Mouse (Mus musculus) lung, postnatal 4 days (tissue): Measurements from ENCODE around the gene Ccdc30.
A peak's percentile ranks its signal among the peaks of the same experiment; 100 is the strongest.
"Not testable (repeated sequence)": the region's sequence is repeated elsewhere in the genome, so short reads cannot be mapped to it uniquely, and the experiment has no call there.

Experiments
- DNase-seq, 2 experiments: peaks; one replicate each; pipeline ENCODE4 v3.0.0; 2021

Gene Ccdc30

DNA sequence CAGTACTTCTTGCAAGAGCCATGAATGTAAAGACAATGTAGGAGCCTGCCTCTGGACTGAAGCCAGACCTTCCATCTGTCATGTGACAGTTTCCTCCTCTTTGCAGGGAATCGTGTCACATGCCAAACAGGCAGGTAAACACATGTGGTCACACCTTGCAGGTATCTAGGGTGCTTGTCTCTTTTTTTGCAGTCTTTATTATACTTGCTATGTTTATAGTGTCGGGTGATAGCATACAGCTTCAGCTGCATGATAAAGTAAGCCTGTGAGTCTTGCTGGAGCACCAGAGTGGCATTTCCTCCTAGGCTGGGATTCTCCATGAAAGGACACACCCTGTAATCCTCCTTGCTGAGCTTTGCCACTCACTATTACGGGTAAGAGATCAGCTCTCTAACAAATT, 113.5 kb downstream of the Ccdc30 start:
- no peak for DNase-seq

DNA sequence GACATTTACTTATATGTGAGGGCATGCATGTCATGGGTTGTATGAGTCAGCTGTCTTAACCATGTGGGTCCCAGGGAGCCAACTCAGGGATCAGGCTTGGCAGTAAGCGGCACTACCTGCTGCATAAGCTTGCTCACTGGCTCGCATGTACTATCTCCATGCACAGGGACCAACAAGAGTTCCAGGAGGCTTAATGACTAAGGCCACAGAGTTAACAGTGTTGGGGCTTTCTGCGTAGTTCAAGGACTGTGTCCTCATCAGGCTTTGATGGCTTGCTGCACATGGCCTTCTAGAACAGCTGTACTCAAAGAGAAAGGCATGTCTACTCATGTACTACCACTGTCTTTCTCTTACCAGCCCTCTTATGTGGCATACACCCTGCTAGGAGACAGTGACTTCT, 114.6 kb downstream of the Ccdc30 start:
- no peak for DNase-seq

DNA sequence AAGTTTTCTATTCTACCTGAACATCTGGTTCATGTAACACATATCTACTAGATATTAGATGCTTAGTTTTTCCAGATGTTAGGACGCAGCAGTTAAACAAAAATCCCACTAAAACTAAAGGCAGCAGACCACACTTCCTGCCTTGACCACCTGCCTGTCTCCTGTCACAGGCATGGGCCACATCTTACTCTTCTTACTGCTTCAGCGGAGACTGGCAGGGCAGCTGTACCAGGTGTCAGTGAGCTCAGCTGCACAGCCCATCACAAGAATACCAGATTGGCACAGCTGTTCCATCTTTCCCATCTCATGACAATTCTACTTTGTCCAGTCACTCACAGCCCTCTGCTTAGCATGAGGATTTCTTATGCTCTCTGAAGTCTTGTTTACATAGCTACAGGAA, 118.0 kb downstream of the Ccdc30 start:
- no peak for DNase-seq

DNA sequence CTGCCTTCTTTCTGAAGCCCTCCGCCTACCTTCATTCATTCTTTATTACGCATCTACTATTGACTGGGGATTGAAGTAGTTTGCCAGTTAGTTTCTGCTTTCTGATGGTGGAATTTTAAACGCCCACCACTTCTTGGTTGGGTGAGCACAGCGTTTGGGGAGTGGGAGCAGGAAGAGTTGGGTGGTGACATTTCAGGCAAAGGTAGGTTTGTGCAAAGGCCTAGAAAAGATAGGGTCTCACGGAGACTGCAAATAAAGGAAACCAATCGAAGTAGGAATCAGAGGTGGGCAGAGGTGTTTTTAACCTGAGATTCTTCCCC, 120.2 kb downstream of the Ccdc30 start:
- DNase-seq, result no peak

DNA sequence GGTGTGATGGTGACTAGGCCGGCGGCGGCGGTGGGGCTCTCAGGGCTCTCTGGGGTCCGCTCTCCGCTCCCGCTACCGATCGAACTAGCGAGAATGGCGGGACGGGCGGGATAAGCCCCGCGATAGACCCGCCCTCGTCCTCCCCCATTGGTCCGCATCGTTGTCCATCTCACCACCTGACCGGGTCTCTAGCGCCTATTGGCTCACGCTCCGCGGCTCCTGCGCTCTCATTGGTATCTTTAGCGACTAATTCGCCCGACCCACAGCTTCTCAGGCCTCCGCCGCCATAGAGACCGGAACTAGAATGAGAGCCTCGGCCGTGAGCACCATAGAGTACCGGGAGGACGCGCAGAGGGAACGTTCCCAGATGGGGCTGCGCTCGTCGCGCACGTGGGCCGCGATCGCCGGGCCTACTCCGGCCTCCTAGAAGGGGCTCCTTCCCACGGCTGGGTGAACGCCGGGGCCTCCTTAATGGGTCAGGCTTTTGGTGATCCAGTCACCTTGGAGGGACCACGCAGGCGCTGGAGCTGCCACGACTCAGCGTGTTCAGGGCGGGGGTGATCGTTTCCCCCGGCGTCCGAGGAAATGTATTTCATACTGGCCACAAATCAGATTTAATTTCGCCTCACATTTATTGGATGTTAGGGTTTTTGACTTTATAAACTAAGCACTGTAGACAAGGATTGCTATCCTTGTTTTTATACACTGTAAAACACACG, 120.7 kb downstream of the Ccdc30 start, which contains the start of gene Ybx1:
TSS of gene Ybx1 (minus strand) at position 190 of the 719 bp plus-strand sequence.
- DNase-seq, result peak; percentile 99 to 100

DNA sequence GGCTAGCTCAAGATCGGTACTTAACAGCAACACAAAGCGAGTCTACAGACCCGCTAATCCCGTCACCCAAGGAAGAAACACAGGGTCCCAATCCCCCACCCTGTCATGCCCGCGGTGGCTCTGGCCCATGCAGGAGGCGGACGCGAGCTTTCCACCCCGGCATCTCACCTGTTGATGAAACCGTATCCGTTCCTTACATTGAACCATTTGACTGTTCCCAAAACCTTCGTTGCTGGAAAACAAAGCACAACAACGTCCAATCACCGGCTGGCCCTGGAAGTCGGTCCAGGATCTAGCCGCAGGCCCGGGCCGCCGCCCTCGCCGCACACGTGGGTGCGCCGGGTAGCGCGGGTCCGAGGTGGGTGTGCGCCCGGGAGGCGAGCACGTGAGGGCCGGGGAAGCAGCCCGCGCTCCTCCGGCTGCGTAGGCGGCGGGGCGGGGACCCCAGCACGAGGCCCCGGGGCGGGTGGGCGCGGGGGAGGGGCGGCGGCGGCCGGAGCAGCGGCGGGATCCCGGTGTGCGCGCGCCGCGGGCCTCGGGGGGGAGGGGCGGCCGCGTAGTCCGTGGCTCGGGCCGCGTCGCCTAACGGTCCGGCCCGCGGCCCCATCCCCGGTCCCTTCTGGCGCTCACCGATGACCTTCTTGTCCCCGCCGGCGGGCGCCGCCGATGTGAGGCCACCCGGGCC, 121.6 kb downstream of the Ccdc30 start:
- DNase-seq, result peak; percentile 29 to 54

DNA sequence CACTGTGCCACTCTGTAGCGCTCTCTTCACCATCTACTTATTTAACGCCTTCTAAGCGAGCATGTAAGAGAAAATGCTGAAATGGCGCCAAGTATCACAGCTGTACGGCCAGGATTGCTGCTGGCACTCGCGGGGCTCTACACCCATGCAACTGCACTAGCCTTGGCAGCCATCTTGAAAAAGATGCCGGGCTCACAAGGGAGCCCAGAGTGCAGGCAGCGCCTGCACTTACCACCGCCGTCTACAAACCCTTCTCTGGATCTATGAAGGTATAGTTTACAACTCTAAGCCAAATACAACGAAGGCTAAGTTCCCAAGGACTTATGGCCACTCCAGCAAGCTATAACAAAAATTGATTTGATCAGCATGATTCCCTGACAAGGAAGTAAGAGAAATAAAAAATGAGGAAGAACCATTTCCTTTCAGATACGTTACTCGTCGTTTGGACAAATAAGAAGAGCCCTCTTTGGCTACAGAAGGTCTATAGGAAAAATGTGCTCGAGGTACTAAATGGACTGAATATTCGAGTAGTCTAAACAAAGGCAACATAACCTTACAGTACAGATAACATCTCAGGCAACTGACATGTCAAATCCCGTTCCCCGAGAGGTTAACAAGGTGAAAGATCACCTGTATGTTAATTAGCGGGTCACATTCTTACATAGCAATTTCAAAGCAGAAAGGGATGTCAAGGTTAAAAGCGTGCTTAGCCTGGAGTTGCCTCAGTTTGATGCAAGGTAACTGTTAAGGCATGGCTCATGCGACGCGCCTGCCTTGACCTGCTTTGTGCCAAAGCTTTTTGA, 122.3 kb downstream of the Ccdc30 start:
- peak; percentile 68 to 70 for DNase-seq

DNA sequence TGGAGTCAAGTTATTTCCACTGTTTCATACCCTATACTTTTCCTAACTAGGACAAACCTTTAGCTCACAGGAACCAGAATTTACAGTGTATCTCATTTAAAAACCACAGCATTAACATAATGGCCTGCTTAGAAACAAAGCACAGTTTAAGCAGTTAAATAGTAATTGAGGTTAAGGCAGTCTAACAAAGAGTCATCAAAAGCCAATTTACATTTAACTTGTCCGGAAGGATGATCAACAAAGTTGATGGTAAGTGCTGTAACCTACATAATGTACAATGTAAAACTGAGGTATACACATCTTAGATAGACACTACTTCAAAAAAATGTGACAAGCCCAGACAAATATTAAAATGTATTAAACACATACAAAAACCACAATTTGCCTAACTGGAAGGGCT, 123.4 kb downstream of the Ccdc30 start:
- no peak for DNase-seq

DNA sequence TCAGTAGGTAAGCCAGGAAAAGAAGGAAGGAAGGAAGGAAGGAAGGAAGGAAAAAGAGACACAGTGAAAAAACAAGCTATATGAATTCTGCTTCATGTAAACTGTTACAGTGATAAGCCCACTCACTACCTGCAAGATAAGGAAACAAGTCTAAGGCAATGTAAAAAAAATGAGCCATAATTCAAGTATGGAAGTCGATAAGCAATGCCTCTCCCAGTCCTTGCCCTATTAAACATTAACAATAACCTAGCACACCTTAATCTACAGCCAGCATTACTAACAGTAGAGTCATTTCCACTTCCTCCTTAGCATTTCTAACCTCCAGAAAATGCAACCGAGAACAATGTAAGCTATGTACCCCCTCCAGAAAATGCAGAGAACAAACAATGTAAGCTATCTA, 130.0 kb downstream of the Ccdc30 start:
- DNase-seq, result no peak

DNA sequence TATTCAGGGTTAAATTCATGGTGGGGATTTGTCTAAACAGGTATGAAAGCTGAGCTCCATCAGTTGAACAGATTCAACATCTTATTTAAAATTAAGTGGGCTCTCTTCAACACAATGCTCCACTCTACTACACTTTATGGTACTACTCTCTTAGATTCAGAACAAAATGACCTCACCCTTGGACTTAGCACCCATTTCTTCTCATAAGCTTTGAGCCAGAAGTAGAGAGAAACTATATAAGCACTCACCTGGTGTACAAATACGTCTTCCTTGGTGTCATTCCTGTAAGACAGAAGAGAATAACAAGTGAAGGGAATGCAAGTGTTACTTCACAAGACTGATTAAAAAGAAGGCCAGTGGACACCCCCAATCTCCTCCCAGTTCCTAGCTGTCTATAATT, 130.5 kb downstream of the Ccdc30 start:
- no peak for DNase-seq

DNA sequence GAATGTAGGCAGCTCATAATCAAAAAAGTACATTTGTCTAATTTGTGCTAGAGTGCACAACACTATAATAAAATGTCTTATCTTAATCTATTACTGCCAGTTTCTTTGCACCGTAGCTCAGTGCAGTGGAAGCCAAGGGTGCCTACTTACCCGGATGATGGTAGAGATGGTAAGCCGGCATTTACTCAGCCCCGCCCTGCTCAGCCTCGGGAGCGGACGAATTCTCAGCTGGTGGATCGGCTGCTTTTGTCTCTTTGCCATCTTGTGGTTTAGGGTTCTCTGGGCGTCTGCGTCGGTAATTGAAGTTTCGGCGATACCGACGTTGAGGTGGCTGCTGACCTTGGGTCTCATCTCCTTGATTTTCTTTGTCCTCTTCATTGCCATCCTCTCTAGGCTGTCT, 136.5 kb downstream of the Ccdc30 start:
- DNase-seq, result not testable (repeated sequence)

DNA sequence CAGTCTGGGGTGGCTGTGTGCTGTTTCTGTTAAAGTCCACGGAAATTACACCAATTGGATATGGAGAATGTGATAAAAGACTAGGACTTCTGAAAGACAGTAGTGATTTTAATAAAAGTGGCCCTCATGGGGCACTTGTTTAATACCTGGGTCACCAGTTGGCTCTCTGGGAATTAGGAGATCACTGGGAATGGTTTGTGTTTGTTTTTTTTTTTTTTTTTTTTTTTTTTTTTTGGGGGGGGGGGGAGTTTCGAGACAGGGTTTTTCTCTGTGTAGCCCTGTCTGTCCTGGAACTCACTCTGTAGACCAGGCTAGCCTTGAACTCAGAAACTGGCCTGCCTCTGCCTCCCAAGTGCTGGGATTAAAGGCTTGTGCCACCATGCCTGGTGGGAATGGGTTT, 139.6 kb downstream of the Ccdc30 start:
- no peak for DNase-seq

DNA sequence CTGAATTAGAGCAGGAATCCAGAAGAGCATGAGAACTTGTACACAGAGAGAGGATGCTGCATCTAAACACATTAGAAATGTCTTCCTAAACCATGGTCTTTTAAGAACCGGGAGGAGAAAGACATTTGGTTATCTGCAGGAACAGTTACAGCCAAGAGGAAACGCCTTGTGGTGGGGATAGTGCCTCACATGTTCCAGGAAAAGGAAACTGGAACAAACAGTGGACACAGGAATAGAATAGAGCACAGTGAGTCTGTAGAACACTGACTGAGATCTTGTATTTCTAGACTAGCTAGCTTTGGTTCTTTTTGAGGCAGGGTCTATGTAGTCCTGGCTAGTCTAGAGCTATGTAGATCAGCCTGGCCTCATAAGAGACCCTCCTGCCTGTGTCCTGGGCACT, 140.1 kb downstream of the Ccdc30 start:
- peak in 1 of 2 experiments; percentile 34 for DNase-seq

DNA sequence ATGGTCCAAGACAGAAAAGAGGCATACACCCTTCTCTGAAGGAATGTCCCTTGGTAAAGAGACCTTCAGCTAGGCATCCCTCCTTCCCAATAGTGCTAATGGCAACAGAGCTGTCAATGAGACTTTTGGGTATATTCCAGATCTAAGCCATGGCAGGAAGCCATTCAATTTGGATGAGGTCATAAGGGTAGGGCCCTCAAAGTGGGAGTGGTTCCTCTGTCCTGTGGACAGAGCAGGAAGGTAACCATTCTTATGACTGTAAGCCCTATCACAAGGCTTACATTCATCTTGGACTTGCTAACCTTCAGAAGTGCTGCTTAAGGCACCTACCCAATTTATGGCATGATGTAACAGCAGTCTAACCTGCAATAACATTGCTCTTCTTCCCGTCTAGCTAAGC, 140.7 kb downstream of the Ccdc30 start:
- peak in 1 of 2 experiments; percentile 77 for DNase-seq
